Mouse (Mus musculus) hindbrain, embryonic 11.5 days (tissue): ENCODE measurements around the gene Llgl1. TPM values are rescaled to one million over a fixed set of nuclear protein-coding genes. Genes with fewer than 3 reads are reported as not detected.

ENCODE experiments used
- ATAC-seq: fragments of 200-750 bp; cut with Nextera tagmentation; 2 replicates; pipeline ENCODE4 v1.8.0; 2017; ENCODE audit warnings: mild to moderate bottlenecking, moderate TSS enrichment, moderate library complexity; ENCODE audit not compliant: low FRiP score
- DNase-seq: peaks from one replicate; pipeline ENCODE4 v3.0.0-alpha.2; 2015; ENCODE audit warnings: low spot score
- H3K27ac ChIP-seq: fragments of 300-500 bp; sonication (generic); 2 replicates; pipeline ENCODE4 v1.5.1; 2014; ENCODE audit warnings: mild to moderate bottlenecking, low read depth, low read length
- H3K27me3 ChIP-seq: fragments of 300-500 bp; sonication (generic); 2 replicates; pipeline ENCODE4 v1.6.1; 2014; ENCODE audit warnings: mild to moderate bottlenecking, low read length, moderate library complexity, mixed read lengths; ENCODE audit not compliant: control insufficient read depth, insufficient read depth
- H3K36me3 ChIP-seq: fragments of 300-500 bp; sonication (generic); 2 replicates; pipeline ENCODE4 v1.6.1; 2014; ENCODE audit warnings: mild to moderate bottlenecking, low read length, moderate library complexity, mixed read lengths; ENCODE audit not compliant: control insufficient read depth, insufficient read depth
- H3K4me1 ChIP-seq: fragments of 300-500 bp; sonication (generic); replicated peaks from 2 replicates; pipeline ENCODE4 v1.6.1; 2014; ENCODE audit warnings: low read length, mixed read lengths; ENCODE audit not compliant: control insufficient read depth, insufficient read depth
- H3K4me2 ChIP-seq: fragments of 300-500 bp; sonication (generic); replicated peaks from 2 replicates; pipeline ENCODE4 v1.6.1; 2014; ENCODE audit warnings: mild to moderate bottlenecking, low read depth, low read length
- H3K4me3 ChIP-seq: fragments of 300-500 bp; sonication (generic); 2 replicates; pipeline ENCODE4 v1.5.1; 2014; ENCODE audit warnings: low read depth, low read length
- H3K9ac ChIP-seq: fragments of 300-500 bp; sonication (generic); 2 replicates; pipeline ENCODE4 v1.6.1; 2014; ENCODE audit warnings: low read depth, low read length
- H3K9me3 ChIP-seq: fragments of 300-500 bp; sonication (generic); 2 replicates; pipeline ENCODE4 v1.6.1; 2016; ENCODE audit warnings: low read length; ENCODE audit not compliant: control insufficient read depth
- WGBS: fragments of 180-500 bp; shearing (Covaris S2); extraction: QIAGEN DNeasy Blood & Tissue Kit; methylation state at CpG from one replicate; pipeline ENCODE4 v1.1.7; 2014; 5-methylcytosine and 5-hydroxymethylcytosine counted together
- polyA plus RNA-seq: library from polyadenylated mRNA; unstranded; fragments of >200 nt; fragmentation: Nextera tagmentation; extraction: Ambion mirVana; gene quantifications from 2 replicates; pipeline ENCODE4 v1.2.1, GENCODE M21; 2014

The Llgl1 gene
- polyA plus RNA-seq, 1 experiment from 2014 or later: 70.4 TPM

DNA sequence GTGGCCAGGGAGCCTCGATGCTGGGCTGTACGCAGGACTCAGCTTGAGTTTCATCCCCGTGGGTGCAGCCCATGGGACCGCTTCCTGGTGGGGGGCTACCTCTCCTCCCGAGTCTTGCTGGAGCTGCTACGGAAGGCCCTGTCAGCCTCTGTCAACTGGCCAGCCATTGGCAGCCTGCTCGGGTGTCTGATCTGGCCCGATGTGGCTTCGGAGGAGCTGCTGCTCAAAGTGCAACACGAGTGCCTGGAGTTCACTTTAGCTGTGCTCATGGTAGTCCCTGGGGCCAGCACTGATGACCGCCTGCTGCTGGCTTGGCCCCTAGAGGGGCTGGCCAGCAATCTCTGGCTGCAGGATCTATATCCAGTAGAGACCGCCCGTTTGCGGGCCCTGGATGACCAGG, 31.7 kb downstream of the Llgl1 start:
- no peak for ATAC-seq
- 92% methylated on average over 14 of the region's 14 CpGs for WGBS

DNA sequence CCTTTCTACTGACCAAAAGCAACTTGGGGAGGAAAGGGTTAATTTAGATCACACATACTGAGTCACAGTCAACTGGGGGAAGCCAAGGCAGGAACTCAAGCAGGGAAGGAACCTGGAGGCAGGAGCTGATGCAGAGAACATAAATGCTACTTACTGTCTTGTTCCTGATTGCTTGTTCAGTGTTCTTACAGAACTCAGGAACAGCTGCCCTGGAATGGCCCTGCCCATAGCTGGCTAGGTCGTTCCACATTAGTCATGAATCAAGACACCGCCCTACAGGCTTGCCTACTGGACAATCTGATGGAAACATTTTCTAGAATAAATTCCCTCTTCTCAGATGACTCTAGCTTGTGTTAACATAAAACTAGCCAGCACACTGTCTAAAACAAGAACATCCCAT, 34.7 kb downstream of the Llgl1 start:
- Histone ChIP-seq H3K9me3 (no peaks in the 10 kb centered on the region), H3K27ac (no peak overlapping the region), H3K9ac (no peak overlapping the region), H3K4me2 (no peak overlapping the region), H3K4me3 (no peak overlapping the region), H3K4me1 (peaks cover under 1% of the 10 kb centered on the region; the same call in 1 of the 2 replicates), H3K36me3 (0 out of 2 replicates have a peak, but pooled peaks cover 2% of the 10 kb centered on the region), H3K27me3 (no peaks in the 10 kb centered on the region)
- WGBS: 86% methylated on average over 2 of the region's 2 CpGs
- ATAC-seq: no peak
- no peak for DNase-seq

More for the DNA sequence above, 31.7 kb downstream of the Llgl1 start:
- Histone ChIP-seq H3K36me3 (0 out of 2 replicates have a peak, but pooled peaks cover 2% of the 10 kb centered on the region), H3K9ac (no peak overlapping the region), H3K4me1 (peaks cover 8% of the 10 kb centered on the region; the same call in 1 of the 2 replicates), H3K4me3 (no peak overlapping the region), H3K4me2 (no peak overlapping the region), H3K9me3 (no peaks in the 10 kb centered on the region), H3K27ac (no peak overlapping the region), H3K27me3 (no peaks in the 10 kb centered on the region)
- no peak for DNase-seq

DNA sequence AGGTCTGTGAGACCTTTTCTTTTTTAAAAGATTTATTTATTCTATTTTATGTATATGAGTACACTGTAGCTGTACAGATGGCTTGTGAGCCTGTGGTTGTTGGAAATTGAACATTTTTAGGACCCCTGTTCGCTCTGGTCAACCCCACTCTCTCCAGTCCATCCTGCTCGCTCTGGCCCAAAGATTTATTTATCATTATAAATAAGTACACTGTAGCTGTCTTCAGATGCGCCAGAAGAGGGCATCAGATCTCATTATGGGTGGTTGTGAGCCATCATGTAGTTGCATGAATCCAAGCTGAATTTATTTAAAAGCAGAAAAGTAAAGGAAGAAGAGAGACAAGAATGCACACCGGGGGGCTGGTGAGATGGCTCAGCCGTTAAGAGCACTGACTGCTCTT, 35.7 kb downstream of the Llgl1 start:
- no peaks in the 10 kb centered on the region for H3K27me3 ChIP-seq
- H3K4me1 ChIP-seq: no peaks in the 10 kb centered on the region
- ATAC-seq (no peak), DNase-seq (no peak)
- no peak overlapping the region for H3K9ac ChIP-seq
- no peaks in the 10 kb centered on the region for H3K9me3 ChIP-seq
- H3K27ac ChIP-seq: no peak overlapping the region
- H3K4me2 ChIP-seq: no peak overlapping the region
- H3K36me3 ChIP-seq: 0 out of 2 replicates have a peak, but pooled peaks cover 2% of the 10 kb centered on the region
- H3K4me3 ChIP-seq: no peak overlapping the region
- WGBS: 81% methylated on average over 5 of the region's 5 CpGs

GRCm38 (mm10) chr11:60736491-60736890, 37.0 kb downstream of the Llgl1 start:
- no peaks in the 10 kb centered on the region for H3K4me1 ChIP-seq
- no peaks in the 10 kb centered on the region for H3K9me3 ChIP-seq
- no peak overlapping the region for H3K4me2 ChIP-seq
- no peaks in the 10 kb centered on the region for H3K27me3 ChIP-seq
- no peak overlapping the region for H3K4me3 ChIP-seq
- DNase-seq: no peak
- 0 out of 2 replicates have a peak, but pooled peaks cover 2% of the 10 kb centered on the region for H3K36me3 ChIP-seq
- ATAC-seq: no peak
- no peak overlapping the region for H3K9ac ChIP-seq
- 90% methylated on average over 3 of the region's 3 CpGs for WGBS
- no peak overlapping the region for H3K27ac ChIP-seq

- Histone ChIP-seq H3K36me3 (peaks cover 3% of the 10 kb centered on the region; the same call in 1 of the 2 replicates), H3K4me3 (no peak overlapping the region), H3K27me3 (no peaks in the 10 kb centered on the region)
Observed at GRCm38 (mm10) chr11:60737450-60737849, 37.9 kb downstream of the Llgl1 start.

GRCm38 (mm10) chr11:60740321-60740720, 40.8 kb downstream of the Llgl1 start:
- no peak overlapping the region for H3K27ac ChIP-seq
- H3K9me3 ChIP-seq: no peaks in the 10 kb centered on the region
- no peaks in the 10 kb centered on the region for H3K4me1 ChIP-seq
- H3K4me3 ChIP-seq: no peak overlapping the region
- no peak overlapping the region for H3K4me2 ChIP-seq
- H3K9ac ChIP-seq: no peak overlapping the region
- no peaks in the 10 kb centered on the region for H3K27me3 ChIP-seq
- H3K36me3 ChIP-seq: peaks cover 6% of the 10 kb centered on the region; the same call in 1 of the 2 replicates
- ATAC-seq (no peak), DNase-seq (no peak)
- 87% methylated on average over 3 of the region's 3 CpGs for WGBS

More at GRCm38 (mm10) chr11:60737450-60737849, 37.9 kb downstream of the Llgl1 start:
- no peak overlapping the region for H3K27ac ChIP-seq
- no peak for DNase-seq
- no peaks in the 10 kb centered on the region for H3K9me3 ChIP-seq
- H3K4me1 ChIP-seq: no peaks in the 10 kb centered on the region
- no peak for ATAC-seq
- H3K9ac ChIP-seq: no peak overlapping the region
- H3K4me2 ChIP-seq: no peak overlapping the region

DNA sequence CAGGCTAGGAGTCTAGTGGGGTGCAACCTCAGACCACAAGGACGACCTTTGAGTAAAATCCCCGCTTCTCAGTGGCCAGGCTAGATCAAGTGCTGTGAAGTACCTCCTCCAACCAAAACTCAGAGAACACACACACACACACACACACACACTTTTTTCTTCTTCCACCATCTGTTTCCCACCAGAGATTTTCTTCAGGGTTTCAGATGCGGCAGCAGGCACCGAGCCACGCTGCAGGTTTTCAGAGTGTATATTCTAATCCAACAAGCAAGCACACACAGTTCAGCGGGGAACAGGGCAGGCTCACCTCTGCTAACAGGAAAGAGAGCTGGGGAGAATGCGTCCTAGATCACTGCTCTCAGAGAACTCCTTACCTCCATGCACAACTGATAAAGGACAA, 56.0 kb downstream of the Llgl1 start:
- Histone ChIP-seq H3K4me2 (no peak overlapping the region), H3K9ac (no peak overlapping the region), H3K4me3 (no peak overlapping the region), H3K27me3 (no peaks in the 10 kb centered on the region), H3K4me1 (no peaks in the 10 kb centered on the region), H3K27ac (no peak overlapping the region), H3K9me3 (no peaks in the 10 kb centered on the region), H3K36me3 (peaks cover 9% of the 10 kb centered on the region; the same call in 1 of the 2 replicates)
- WGBS: 96% methylated on average over 7 of the region's 7 CpGs
- no peak for DNase-seq
- no peak for ATAC-seq

- H3K4me3 ChIP-seq: no peak overlapping the region
- no peak for DNase-seq
- no peaks in the 10 kb centered on the region for H3K9me3 ChIP-seq
- no peaks in the 10 kb centered on the region for H3K4me1 ChIP-seq
- no peak overlapping the region for H3K4me2 ChIP-seq
- H3K27ac ChIP-seq: no peak overlapping the region
- no peaks in the 10 kb centered on the region for H3K27me3 ChIP-seq
- H3K9ac ChIP-seq: no peak overlapping the region
- 90% methylated on average over 3 of the region's 3 CpGs for WGBS
- H3K36me3 ChIP-seq: no peaks in the 10 kb centered on the region
- ATAC-seq: no peak
Observed at GRCm38 (mm10) chr11:60761681-60762080, 62.2 kb downstream of the Llgl1 start.
